ENCODE assay signal across 8 mouse cellular contexts in the genomic region with DNA sequence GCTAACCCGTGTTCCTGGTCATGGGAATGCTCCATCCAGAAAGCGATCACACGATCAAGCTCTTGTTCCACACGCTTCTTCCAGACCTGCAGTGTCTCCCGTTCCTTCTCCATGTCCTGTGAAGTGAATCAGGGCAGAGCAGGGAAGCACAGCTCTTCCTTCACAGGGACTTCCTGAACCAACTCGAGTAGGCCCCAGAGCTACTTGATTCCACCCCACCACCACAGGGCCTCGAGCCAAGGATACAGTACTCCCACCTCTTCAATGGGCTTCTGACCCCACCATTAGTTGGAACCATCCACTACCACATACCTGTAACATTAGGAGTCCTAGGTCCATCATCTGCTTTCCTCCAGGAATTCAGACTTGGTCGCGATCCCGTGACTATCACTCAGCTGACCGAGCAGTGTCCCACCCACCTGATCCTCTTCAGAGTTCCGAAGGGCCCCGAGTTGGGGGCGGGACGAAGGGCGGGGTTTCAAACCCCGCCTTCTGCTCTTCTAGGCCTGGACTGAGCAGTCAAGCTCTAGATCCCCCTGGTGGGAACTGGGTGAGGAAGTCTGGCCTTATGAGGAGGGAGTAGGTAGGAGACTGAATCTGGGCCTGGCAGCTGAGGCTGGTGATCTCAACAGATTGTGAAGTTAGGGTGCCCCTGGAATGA. TPM values are rescaled to one million over a fixed set of nuclear protein-coding genes. Genes with fewer than 3 reads are reported as not detected.
DNase-seq lines count a peak whose midpoint lies in the region; ATAC-seq and TF ChIP-seq lines count a peak whose summit lies in the region.

Renbp (minus strand) TSS at position 449 of the 661 bp plus-strand sequence.

- peak; percentile 27 for TF ChIP-seq RAD21 in CH12.LX (IDR thresholded peaks at IDR 0.05; ENCODE audit: low read depth, low read length)

- H3K4me2 ChIP-seq in CH12.LX (ENCODE audit: insufficient read depth, low read depth, poor library complexity, severe bottlenecking): peak within 1 kb of the TSS; percentile 82
- H3K4me2 ChIP-seq in heart, postnatal 0 days (ENCODE audit: low read depth, low read length): peak within 1 kb of the TSS; percentile 58

- in situ Hi-C loops in CH12.LX (cut with MboI; ENCODE audit: low pct_ligation_motif_present, low pct_unique_long_range_greater_than_20kb, low sequenced_read_pairs): no loop called here

- peak; percentile 71 for TF ChIP-seq POLR2A in CH12.LX (IDR thresholded peaks at IDR 0.05; ENCODE audit: low read depth, low read length)

- H3K9ac ChIP-seq in CH12.LX (ENCODE audit: insufficient read depth, low read depth): peak within 1 kb of the TSS; percentile 78
- peak within 1 kb of the TSS; percentile 28 for H3K9ac ChIP-seq in heart, postnatal 0 days (replicated peaks; ENCODE audit: low read depth, low read length)

- no peaks in the 10 kb centered on the region for H3K79me2 ChIP-seq in CH12.LX (replicated peaks; ENCODE audit: control insufficient read depth, extremely low read depth, insufficient read depth, poor library complexity, severe bottlenecking)

- peak within 1 kb of the TSS; percentile 63 to 83 (median 74) for H3K4me3 ChIP-seq in CH12.LX (replicated peaks in 1 of 3; ENCODE audit: low read depth in 2 of 3, low read length in 2 of 3, poor library complexity in 1 of 3)
- peak within 1 kb of the TSS; percentile 41 for H3K4me3 ChIP-seq in heart, postnatal 0 days (ENCODE audit: low read depth, low read length)

- no peak within 1 kb of the TSS; the same call in 1 of the 2 replicates for H3K27ac ChIP-seq in CH12.LX (ENCODE audit: insufficient read depth, low read depth)
- H3K27ac ChIP-seq in heart, postnatal 0 days (ENCODE audit: low read depth): peak within 1 kb of the TSS; percentile 20; the same call in 1 of the 2 replicates

- DNase-seq in CH12.LX (ENCODE audit: extremely low read depth) (peak; percentile 85), adipocyte (ENCODE audit: low spot score) (peak; percentile 51)
- DNase-seq in heart, postnatal 0 days (ENCODE audit: low spot score): peak; percentile 62
- peak; percentile 83 to 91 for DNase-seq in kidney, postnatal 25 days
- peak; percentile 14 to 30 for DNase-seq in spleen, postnatal 14 days (ENCODE audit: low spot score in 2 of 2)
- DNase-seq in cerebellum, adult 11 months: no peak

- H3K36me3 ChIP-seq in CH12.LX (replicated peaks in 1 of 2; ENCODE audit: control insufficient read depth in 1 of 2, insufficient read depth in 1 of 2, low read length in 1 of 2): peaks cover 20 to 33% of the 10 kb centered on the region in 2 experiments
- no peaks in the 10 kb centered on the region; the same call in 1 of the 2 replicates for H3K36me3 ChIP-seq in heart, postnatal 0 days (replicated peaks; ENCODE audit: control insufficient read depth, insufficient read depth, low read length)

- H3K4me1 ChIP-seq in CH12.LX (ENCODE audit: control insufficient read depth in 1 of 2, insufficient read depth in 2 of 2): peaks cover 11 to 25% of the 10 kb centered on the region in 2 experiments
- no peaks in the 10 kb centered on the region for H3K4me1 ChIP-seq in heart, postnatal 0 days (ENCODE audit: control insufficient read depth, insufficient read depth)

- peak in 1 of 2 experiments; percentile 43; a peak in 2 of 4 replicates for TF ChIP-seq CTCF in CH12.LX (conservative IDR thresholded peaks at IDR 0.05 in 1 of 2, IDR thresholded peaks at IDR 0.05 in 1 of 2; ENCODE audit: low read depth in 2 of 2, low read length in 2 of 2)
- peak; percentile 37; the same call in 1 of the 2 replicates for TF ChIP-seq CTCF in heart, postnatal 0 days (IDR thresholded peaks at IDR 0.05; ENCODE audit: low read depth)

- no peaks in the 10 kb centered on the region for H3K27me3 ChIP-seq in CH12.LX (replicated peaks)
- H3K27me3 ChIP-seq in heart, postnatal 0 days (ENCODE audit: control insufficient read depth, insufficient read depth, low read length): no peaks in the 10 kb centered on the region

- TF ChIP-seq EP300 in CH12.LX (IDR thresholded peaks at IDR 0.05; ENCODE audit: low read length): no peak
- no peak for TF ChIP-seq EP300 in heart, postnatal 0 days (IDR thresholded peaks at IDR 0.05; ENCODE audit: low read depth)

- 34% methylated on average over 17 of the region's 17 CpGs for WGBS in heart, postnatal 0 days

- dilution Hi-C loops in CH12.LX (cut with MboI; ENCODE audit: extremely low pct_ligation_motif_present, extremely low pct_unique_long_range_greater_than_20kb, low sequenced_read_pairs): no loop called here

- ATAC-seq in erythroblast, adult 5-6 weeks (replicated peaks; ENCODE audit: low FRiP score, poor library complexity, severe bottlenecking): peak; percentile 41
- peak; percentile 98 for ATAC-seq in heart, postnatal 0 days (ENCODE audit: insufficient read depth, low read depth)
- ATAC-seq in megakaryocyte progenitor cell, adult 5-6 weeks (replicated peaks; ENCODE audit: poor library complexity): peak; percentile 98

- H3K9me3 ChIP-seq in CH12.LX (replicated peaks; ENCODE audit: low read length): no peaks in the 10 kb centered on the region
- H3K9me3 ChIP-seq in heart, postnatal 0 days (replicated peaks; ENCODE audit: control insufficient read depth, low read length): no peaks in the 10 kb centered on the region

TF ChIP-seq in CH12.LX, 34 proteins besides CTCF, POLR2A, EP300 and RAD21:
- TF ChIP-seq SIN3A (IDR thresholded peaks at IDR 0.05; ENCODE audit: low read length) (peak; percentile 39; the same call in 1 of the 2 replicates), SMC3 (IDR thresholded peaks at IDR 0.05; ENCODE audit: low read depth, low read length) (peak; percentile 23; the same call in 1 of the 2 replicates), USF1 (IDR thresholded peaks at IDR 0.05; ENCODE audit: low read depth, low read length) (peak; percentile 29; the same call in 1 of the 2 replicates), ZKSCAN1 (IDR thresholded peaks at IDR 0.05; ENCODE audit: borderline replicate concordance, low read depth, low read length) (no peak), E2F4 (IDR thresholded peaks at IDR 0.05; ENCODE audit: insufficient replicate concordance, low read depth, low read length) (no peak), NELFE (IDR thresholded peaks at IDR 0.05; ENCODE audit: low read depth, low read length) (peak; percentile 57), ZC3H11A (IDR thresholded peaks at IDR 0.05; ENCODE audit: low read depth, low read length) (no peak), GABPA (IDR thresholded peaks at IDR 0.05; ENCODE audit: insufficient replicate concordance, low read depth, low read length) (no peak), BHLHE40 (IDR thresholded peaks at IDR 0.05; ENCODE audit: low read depth, low read length) (peak; percentile 87), ZMIZ1 (IDR thresholded peaks at IDR 0.05; ENCODE audit: low read depth, low read length) (peak; percentile 44; the same call in 1 of the 2 replicates), MEF2A (IDR thresholded peaks at IDR 0.05; ENCODE audit: borderline replicate concordance, low read depth, low read length) (no peak), MAZ (IDR thresholded peaks at IDR 0.05; ENCODE audit: low read depth, low read length) (no peak), TBP (conservative IDR thresholded peaks at IDR 0.05; ENCODE audit: low read depth, low read length) (0 out of 2 replicates have a peak, but pooled peaks have one; percentile 28), JUND (conservative IDR thresholded peaks at IDR 0.05; ENCODE audit: low read depth, low read length) (no peak)

RNA-seq across cellular contexts. Expression of gene Renbp, which starts in this region (rescaled TPM):
- total RNA-seq in CH12.LX (2012; rRNA removed) (38.5 and 43.4 TPM in 2 replicates), CH12.LX (2014; rRNA removed) (24.7 and 25.2 TPM in 2 replicates)
- polyA plus RNA-seq in CH12.LX (2012; ENCODE audit: insufficient read length, low read depth): 64.7 and 66.3 TPM in 2 replicates
- 7.7 TPM in 1 of 2 replicates, not detected in the other for total RNA-seq in erythroblast, adult 5-6 weeks (2015; ENCODE audit: low replicate concordance)
- total RNA-seq in erythroblast, adult 5-6 weeks (2017; ENCODE audit: low replicate concordance): 5.4 and 12.4 TPM in 2 replicates
- 16.5 and 43.5 TPM in 2 replicates for total RNA-seq in heart, postnatal 0 days (2014; rRNA removed; ENCODE audit: low replicate concordance)
- 35.9 and 38.8 TPM in 2 replicates for polyA plus RNA-seq in heart, postnatal 0 days (2015; fragmentation: Nextera tagmentation; extraction: Ambion mirVana)
- 7.5 and 7.6 TPM in 2 replicates for total RNA-seq in megakaryocyte progenitor cell, adult 5-6 weeks (2015)
- 17.6 and 33.4 TPM in 2 replicates for total RNA-seq in megakaryocyte progenitor cell, adult 5-6 weeks (2017)

Comparison
In these comparisons a context has a peak if more than half of its experiments do, and no peak if none do; other contexts are left out.
1. ATAC-seq: peak in every context shown above with its lines; median percentile 98 in heart, postnatal 0 days; 98 in megakaryocyte progenitor cell, adult 5-6 weeks; 41 in erythroblast, adult 5-6 weeks.